Mouse (Mus musculus) C2C12 (cell line): ENCODE data around the gene Ric8b.

ENCODE experiments used
- CEBPB ChIP-seq: IDR thresholded peaks from one replicate; pipeline ENCODE4 v1.6.1; 2011; ENCODE audit warnings: low read depth, mild to moderate bottlenecking, control low read depth, moderate library complexity
- CTCF ChIP-seq: IDR thresholded peaks from one replicate; pipeline ENCODE4 v1.5.1; 2011; ENCODE audit not compliant: control insufficient read depth, insufficient read depth, insufficient read length
- MAX ChIP-seq: IDR thresholded peaks from one replicate; pipeline ENCODE4 v1.6.1; 2011; ENCODE audit warnings: mild to moderate bottlenecking, control low read depth
- USF1 ChIP-seq: IDR thresholded peaks from one replicate; pipeline ENCODE4 v1.6.1; 2011; ENCODE audit warnings: low read depth, mild to moderate bottlenecking, control low read depth, moderate library complexity

DNA sequence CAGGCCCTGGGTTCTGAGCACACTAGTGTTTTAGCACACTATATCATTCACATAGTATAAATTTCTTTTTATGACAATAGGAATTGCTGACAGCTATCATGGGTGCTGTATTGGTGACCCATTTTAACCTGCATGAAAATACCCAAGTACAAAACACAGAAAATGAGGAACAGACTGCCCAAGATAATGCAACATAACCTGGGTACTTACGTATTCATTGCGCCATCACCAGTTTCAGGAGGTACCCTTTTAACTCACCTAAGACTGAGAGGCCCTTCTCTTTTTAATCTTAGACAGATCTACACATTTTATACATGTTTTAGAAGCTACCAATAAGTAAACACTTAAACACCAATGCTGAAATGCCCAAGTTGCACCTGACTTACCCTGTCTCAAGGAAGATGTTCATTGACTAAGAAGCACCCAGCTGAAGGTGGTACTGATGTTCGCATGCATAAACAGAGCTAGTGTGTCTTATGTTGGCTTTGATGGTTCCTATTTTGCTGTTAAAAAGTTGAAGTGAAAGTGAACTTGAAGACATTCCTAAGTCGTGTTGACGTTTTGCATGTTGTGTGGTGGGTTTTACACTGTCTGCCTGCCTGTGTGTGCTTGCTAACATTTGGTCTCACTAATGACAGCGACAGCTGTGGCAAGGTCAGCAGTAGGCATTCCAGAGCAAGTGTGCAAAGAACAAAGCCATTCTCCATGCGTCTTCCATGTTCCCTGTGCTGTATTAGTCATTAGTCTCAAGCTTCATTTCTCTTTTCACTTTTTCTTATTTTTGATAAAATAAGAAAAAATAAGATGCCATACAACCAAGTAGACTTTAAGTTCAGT, 86.0 kb downstream of the Ric8b start:
- TF ChIP-seq CTCF: no peak
- no peak for TF ChIP-seq MAX
- no peak for TF ChIP-seq USF1
- no peak for TF ChIP-seq CEBPB
